Mouse (Mus musculus): Measurements from ENCODE around the gene Ttf1. TPM values are rescaled to one million over a fixed set of nuclear protein-coding genes. Genes with fewer than 3 reads are reported as not detected.
"Not testable (repeated sequence)": the region's sequence is repeated elsewhere in the genome, so short reads cannot be mapped to it uniquely, and the experiment has no call there.

Gene Ttf1
- polyA plus RNA-seq, 1 experiment from 2014 or later: 6.0 TPM

DNA sequence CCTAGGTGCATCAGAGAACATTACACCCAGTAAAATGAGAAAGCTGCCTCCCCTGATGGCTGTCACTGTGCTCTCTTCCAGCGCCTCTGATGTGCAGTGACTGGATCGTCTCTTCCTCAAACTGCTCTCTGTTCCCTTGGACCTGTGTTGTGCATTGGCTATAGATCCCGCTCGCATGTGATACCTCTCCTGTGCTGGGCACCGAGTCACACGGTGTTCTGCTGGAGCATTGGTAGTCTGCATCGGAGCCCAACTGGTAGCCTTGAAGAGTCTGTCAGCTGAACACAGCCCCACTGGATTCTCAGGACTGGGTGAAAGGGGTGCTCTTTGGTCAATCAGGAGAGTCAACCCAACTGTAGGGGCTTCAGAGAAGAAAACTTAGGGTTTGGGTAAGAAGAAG lies 26.0 kb downstream of the Ttf1 start:
- H3K27me3 ChIP-seq (ENCODE audit: control insufficient read depth, insufficient read depth, low read length): no peaks in the 10 kb centered on the region
- no peak overlapping the region for H3K4me3 ChIP-seq (replicated peaks; ENCODE audit: low read length)
- 96% methylated on average over 7 of the region's 7 CpGs for WGBS
- H3K4me2 ChIP-seq (replicated peaks): no peak overlapping the region
- H3K36me3 ChIP-seq (replicated peaks; ENCODE audit: control insufficient read depth, insufficient read depth): peaks cover 57% of the 10 kb centered on the region
- no peak overlapping the region for H3K9ac ChIP-seq
- no peak for ATAC-seq (ENCODE audit: low FRiP score)
- H3K27ac ChIP-seq: no peak overlapping the region
- H3K9me3 ChIP-seq (ENCODE audit: control insufficient read depth, low read length): no peaks in the 10 kb centered on the region
- H3K4me1 ChIP-seq (replicated peaks; ENCODE audit: control insufficient read depth, insufficient read depth, low read length): no peaks in the 10 kb centered on the region
- DNase-seq (ENCODE audit: low spot score): no peak

DNA sequence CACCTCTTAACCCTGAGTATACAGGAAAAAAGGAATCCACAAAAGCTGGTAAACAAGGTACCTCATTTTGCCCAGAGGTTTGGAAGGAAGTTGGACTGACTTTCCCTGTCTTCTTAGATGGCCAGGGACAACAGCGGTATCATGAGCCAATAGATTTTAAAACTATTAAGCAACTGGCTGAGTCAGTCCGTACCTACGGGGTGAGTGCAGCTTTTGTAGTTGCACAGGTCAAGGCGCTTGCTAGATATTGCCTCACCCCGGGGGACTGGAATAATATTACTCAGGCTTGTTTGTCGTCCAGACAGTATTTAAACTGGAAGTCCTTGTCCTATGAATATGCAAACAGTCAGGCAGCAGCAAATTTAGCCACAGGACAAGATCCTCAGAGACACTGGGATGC lies 29.2 kb downstream of the Ttf1 start:
- H3K36me3 ChIP-seq (replicated peaks; ENCODE audit: control insufficient read depth, insufficient read depth): peaks cover 25% of the 10 kb centered on the region
- ATAC-seq (ENCODE audit: low FRiP score); H3K9ac ChIP-seq; H3K27ac ChIP-seq; H3K4me3 ChIP-seq (replicated peaks; ENCODE audit: low read length); H3K27me3 ChIP-seq (ENCODE audit: control insufficient read depth, insufficient read depth, low read length); H3K4me1 ChIP-seq (replicated peaks; ENCODE audit: control insufficient read depth, insufficient read depth, low read length); DNase-seq (ENCODE audit: low spot score); H3K9me3 ChIP-seq (ENCODE audit: control insufficient read depth, low read length); H3K4me2 ChIP-seq (replicated peaks): not testable (repeated sequence)
- 81% methylated on average over 6 of the region's 6 CpGs for WGBS

DNA sequence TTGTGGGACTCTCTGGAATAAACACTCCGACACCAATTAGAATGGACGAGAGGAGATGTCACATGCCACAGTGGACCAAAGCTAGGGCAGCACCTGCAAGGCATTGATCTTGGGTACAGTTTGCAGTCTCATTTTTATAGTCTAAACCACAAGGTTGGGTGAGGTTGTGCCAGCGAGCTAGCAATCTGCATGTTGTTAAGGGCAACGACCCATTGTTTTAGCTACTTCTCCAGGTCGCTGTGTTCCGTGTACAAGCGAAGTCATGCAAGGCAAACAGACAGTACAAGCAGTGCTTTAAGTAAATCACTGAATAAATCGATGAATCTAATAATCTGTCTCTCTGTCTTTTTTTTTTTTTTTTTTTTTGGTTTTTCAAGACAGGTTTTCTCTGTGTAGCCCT lies 35.6 kb downstream of the Ttf1 start:
- no peak overlapping the region for H3K27ac ChIP-seq
- no peaks in the 10 kb centered on the region for H3K9me3 ChIP-seq (ENCODE audit: control insufficient read depth, low read length)
- H3K4me1 ChIP-seq (replicated peaks; ENCODE audit: control insufficient read depth, insufficient read depth, low read length): no peaks in the 10 kb centered on the region
- no peaks in the 10 kb centered on the region for H3K36me3 ChIP-seq (replicated peaks; ENCODE audit: control insufficient read depth, insufficient read depth)
- ATAC-seq (ENCODE audit: low FRiP score): no peak
- DNase-seq (ENCODE audit: low spot score): no peak
- WGBS: 88% methylated on average over 8 of the region's 8 CpGs
- no peak overlapping the region for H3K9ac ChIP-seq
- no peak overlapping the region for H3K4me3 ChIP-seq (replicated peaks; ENCODE audit: low read length)
- no peaks in the 10 kb centered on the region for H3K27me3 ChIP-seq (ENCODE audit: control insufficient read depth, insufficient read depth, low read length)
- no peak overlapping the region for H3K4me2 ChIP-seq (replicated peaks)

- WGBS: 54% methylated on average over 4 of the region's 4 CpGs
- Histone ChIP-seq H3K27ac (no peak overlapping the region), H3K36me3 (replicated peaks; ENCODE audit: control insufficient read depth, insufficient read depth) (no peaks in the 10 kb centered on the region), H3K4me2 (replicated peaks) (no peak overlapping the region), H3K4me1 (replicated peaks; ENCODE audit: control insufficient read depth, insufficient read depth, low read length) (no peaks in the 10 kb centered on the region), H3K4me3 (replicated peaks; ENCODE audit: low read length) (no peak overlapping the region), H3K9ac (no peak overlapping the region), H3K27me3 (ENCODE audit: control insufficient read depth, insufficient read depth, low read length) (no peaks in the 10 kb centered on the region), H3K9me3 (ENCODE audit: control insufficient read depth, low read length) (no peaks in the 10 kb centered on the region)
- ATAC-seq (ENCODE audit: low FRiP score) (no peak), DNase-seq (ENCODE audit: low spot score) (no peak)
These were observed 36.7 kb downstream of the Ttf1 start for GRCm38 (mm10) chr2:29096751-29097150.

DNA sequence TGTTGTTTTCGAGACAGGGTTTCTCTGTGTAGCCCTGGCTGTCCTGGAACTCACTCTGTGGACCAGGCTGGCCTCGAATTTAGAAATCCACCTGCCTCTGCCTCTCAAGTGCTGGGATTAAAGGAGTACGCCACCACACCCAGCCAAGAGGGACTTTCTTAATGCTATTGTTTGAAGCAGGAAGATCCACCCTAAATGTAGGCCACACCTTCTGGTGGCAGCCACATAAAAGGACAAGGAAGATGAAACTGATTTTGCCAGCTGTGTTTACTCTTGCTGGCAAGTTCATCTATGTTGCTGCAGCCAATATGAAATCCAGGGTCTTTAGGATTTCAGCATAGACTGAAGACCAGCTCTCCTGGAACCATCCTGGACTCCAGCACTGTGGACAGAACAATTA lies 37.4 kb downstream of the Ttf1 start:
- H3K36me3 ChIP-seq (replicated peaks; ENCODE audit: control insufficient read depth, insufficient read depth): no peaks in the 10 kb centered on the region
- ATAC-seq (ENCODE audit: low FRiP score) (no peak), DNase-seq (ENCODE audit: low spot score) (no peak)
- no peak overlapping the region for H3K9ac ChIP-seq
- no peaks in the 10 kb centered on the region for H3K9me3 ChIP-seq (ENCODE audit: control insufficient read depth, low read length)
- H3K4me3 ChIP-seq (replicated peaks; ENCODE audit: low read length): no peak overlapping the region
- no peak overlapping the region for H3K27ac ChIP-seq
- H3K4me2 ChIP-seq (replicated peaks): no peak overlapping the region
- WGBS: 82% methylated on average over 3 of the region's 3 CpGs
- H3K27me3 ChIP-seq (ENCODE audit: control insufficient read depth, insufficient read depth, low read length): no peaks in the 10 kb centered on the region
- no peaks in the 10 kb centered on the region for H3K4me1 ChIP-seq (replicated peaks; ENCODE audit: control insufficient read depth, insufficient read depth, low read length)

DNA sequence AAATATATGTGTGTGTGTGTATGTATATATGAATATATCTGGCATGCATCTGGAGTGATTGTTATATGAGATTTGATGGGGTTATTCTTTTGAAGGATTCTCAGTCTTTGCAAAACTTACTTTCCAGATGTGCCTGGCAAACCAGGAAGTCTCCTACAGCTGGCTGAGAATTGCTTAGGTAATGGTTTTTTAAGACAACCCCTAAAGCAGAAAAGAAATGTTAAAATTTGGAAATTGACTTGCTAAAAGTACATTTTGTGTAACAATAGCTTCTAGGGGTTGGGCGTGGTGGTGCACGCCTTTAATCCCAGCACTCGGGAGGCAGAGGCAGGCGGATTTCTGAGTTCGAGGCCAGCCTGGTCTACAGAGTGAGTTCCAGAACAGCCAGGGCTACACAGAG lies 37.9 kb downstream of the Ttf1 start:
- H3K4me1 ChIP-seq (replicated peaks; ENCODE audit: control insufficient read depth, insufficient read depth, low read length); H3K9me3 ChIP-seq (ENCODE audit: control insufficient read depth, low read length); H3K36me3 ChIP-seq (replicated peaks; ENCODE audit: control insufficient read depth, insufficient read depth); DNase-seq (ENCODE audit: low spot score); ATAC-seq (ENCODE audit: low FRiP score); H3K4me2 ChIP-seq (replicated peaks); H3K27ac ChIP-seq; H3K4me3 ChIP-seq (replicated peaks; ENCODE audit: low read length); H3K27me3 ChIP-seq (ENCODE audit: control insufficient read depth, insufficient read depth, low read length); H3K9ac ChIP-seq: not testable (repeated sequence)
- 97% methylated on average over 4 of the region's 5 CpGs for WGBS

DNA sequence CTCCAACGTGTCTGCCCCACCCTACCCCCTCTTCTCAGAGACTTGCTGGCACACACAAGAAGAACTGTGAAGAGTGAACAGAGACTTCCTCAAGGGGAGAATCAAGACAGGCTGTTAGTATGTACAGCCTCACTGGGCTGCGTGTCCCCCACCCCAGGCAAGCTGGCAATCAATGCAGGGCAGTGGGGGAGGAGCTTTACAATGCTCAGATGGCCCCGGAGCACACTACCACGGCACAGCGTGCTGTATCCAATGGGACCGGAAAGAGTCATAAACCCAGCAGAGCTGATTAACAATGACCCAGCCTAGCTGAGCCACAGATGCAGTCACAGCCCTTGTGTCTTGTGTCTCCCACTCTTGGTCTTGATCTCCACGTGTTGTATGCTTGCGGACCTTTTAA lies 38.7 kb downstream of the Ttf1 start:
- no peak for DNase-seq (ENCODE audit: low spot score)
- WGBS: 80% methylated on average over 8 of the region's 8 CpGs

GRCm38 (mm10) chr2:29099646-29100045 lies 39.6 kb downstream of the Ttf1 start:
- WGBS: 94% methylated on average over 14 of the region's 14 CpGs
- DNase-seq (ENCODE audit: low spot score) (no peak), ATAC-seq (ENCODE audit: low FRiP score) (no peak)
- H3K27ac ChIP-seq: no peak overlapping the region
- no peak overlapping the region for H3K4me3 ChIP-seq (replicated peaks; ENCODE audit: low read length)
- no peaks in the 10 kb centered on the region for H3K4me1 ChIP-seq (replicated peaks; ENCODE audit: control insufficient read depth, insufficient read depth, low read length)
- no peak overlapping the region for H3K9ac ChIP-seq
- no peaks in the 10 kb centered on the region for H3K27me3 ChIP-seq (ENCODE audit: control insufficient read depth, insufficient read depth, low read length)
- no peak overlapping the region for H3K4me2 ChIP-seq (replicated peaks)
- no peaks in the 10 kb centered on the region for H3K9me3 ChIP-seq (ENCODE audit: control insufficient read depth, low read length)
- H3K36me3 ChIP-seq (replicated peaks; ENCODE audit: control insufficient read depth, insufficient read depth): no peaks in the 10 kb centered on the region

More for the DNA sequence above, 38.7 kb downstream of the Ttf1 start:
- Histone ChIP-seq H3K4me1 (replicated peaks; ENCODE audit: control insufficient read depth, insufficient read depth, low read length) (no peaks in the 10 kb centered on the region), H3K36me3 (replicated peaks; ENCODE audit: control insufficient read depth, insufficient read depth) (no peaks in the 10 kb centered on the region), H3K4me2 (replicated peaks) (no peak overlapping the region), H3K9me3 (ENCODE audit: control insufficient read depth, low read length) (no peaks in the 10 kb centered on the region), H3K4me3 (replicated peaks; ENCODE audit: low read length) (no peak overlapping the region), H3K27me3 (ENCODE audit: control insufficient read depth, insufficient read depth, low read length) (no peaks in the 10 kb centered on the region), H3K27ac (no peak overlapping the region), H3K9ac (no peak overlapping the region)
- no peak for ATAC-seq (ENCODE audit: low FRiP score)

DNA sequence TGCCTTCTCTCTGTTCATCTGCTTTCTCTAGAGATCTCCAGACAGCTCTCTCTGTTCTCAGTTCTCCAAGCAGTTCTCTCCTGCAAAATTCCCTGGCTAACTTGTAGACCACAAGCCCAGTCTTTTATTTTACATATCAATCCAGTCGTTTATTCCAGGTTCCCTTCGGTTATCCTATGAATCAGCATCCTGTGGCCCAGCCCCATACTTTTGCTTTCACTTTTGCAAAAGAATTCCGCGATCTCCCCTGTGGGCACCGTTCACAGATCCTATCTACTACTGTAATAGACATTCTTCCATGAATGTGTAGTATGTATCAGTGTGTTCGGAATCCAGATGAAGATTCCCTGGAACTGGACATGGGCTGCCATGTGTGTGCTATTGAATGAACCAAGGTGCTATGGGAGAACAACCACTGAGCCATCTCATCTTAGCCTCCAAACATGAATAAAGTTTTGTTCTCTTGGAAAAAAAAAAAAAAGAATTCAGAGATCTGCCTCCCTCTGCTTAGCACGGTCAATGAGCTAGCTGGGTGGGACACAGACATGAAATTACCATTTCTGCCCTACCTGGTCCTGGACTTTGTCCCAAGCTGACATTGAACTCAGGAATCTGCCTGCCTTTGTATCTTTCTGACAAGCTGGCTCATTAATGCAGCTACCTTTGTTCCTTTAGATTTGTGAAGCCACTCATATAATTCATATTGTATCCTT lies 40.9 kb downstream of the Ttf1 start:
- Histone ChIP-seq H3K9ac (no peak overlapping the region), H3K27me3 (ENCODE audit: control insufficient read depth, insufficient read depth, low read length) (no peaks in the 10 kb centered on the region), H3K4me3 (replicated peaks; ENCODE audit: low read length) (no peak overlapping the region), H3K4me2 (replicated peaks) (no peak overlapping the region), H3K4me1 (replicated peaks; ENCODE audit: control insufficient read depth, insufficient read depth, low read length) (no peaks in the 10 kb centered on the region), H3K9me3 (ENCODE audit: control insufficient read depth, low read length) (no peaks in the 10 kb centered on the region), H3K36me3 (replicated peaks; ENCODE audit: control insufficient read depth, insufficient read depth) (no peaks in the 10 kb centered on the region), H3K27ac (no peak overlapping the region)
- WGBS: 78% methylated on average over 7 of the region's 7 CpGs
- no peak for ATAC-seq (ENCODE audit: low FRiP score)
- DNase-seq (ENCODE audit: low spot score): no peak
